Mouse (Mus musculus) heart, embryonic 11.5 days (tissue): ENCODE measurements around the gene Bcorl1. TPM values are rescaled to one million over a fixed set of nuclear protein-coding genes. Genes with fewer than 3 reads are reported as not detected.

Experiments used
- ATAC-seq: fragments of 200-750 bp; cut with Nextera tagmentation; replicated peaks from 2 replicates; pipeline ENCODE4 v1.8.0; 2017; ENCODE audit warnings: moderate library complexity; ENCODE audit not compliant: insufficient number of reproducible peaks, low FRiP score, low TSS enrichment
- H3K27ac ChIP-seq: fragments of 300-500 bp; sonication (generic); 2 replicates; pipeline ENCODE4 v1.5.1; 2014; ENCODE audit warnings: mild to moderate bottlenecking, low read depth, low read length
- H3K27me3 ChIP-seq: fragments of 300-500 bp; sonication (generic); 2 replicates; pipeline ENCODE4 v1.6.1; 2014; ENCODE audit warnings: mild to moderate bottlenecking, low read length, mixed read lengths; ENCODE audit not compliant: control insufficient read depth, insufficient read depth
- H3K36me3 ChIP-seq: fragments of 300-500 bp; sonication (generic); 2 replicates; pipeline ENCODE4 v1.6.1; 2014; ENCODE audit warnings: mild to moderate bottlenecking, low read length, moderate library complexity, mixed read lengths; ENCODE audit not compliant: control insufficient read depth, insufficient read depth
- H3K4me1 ChIP-seq: fragments of 300-500 bp; sonication (generic); 2 replicates; pipeline ENCODE4 v1.6.1; 2014; ENCODE audit warnings: low read length; ENCODE audit not compliant: control insufficient read depth, insufficient read depth
- H3K4me2 ChIP-seq: fragments of 300-500 bp; sonication (generic); 2 replicates; pipeline ENCODE4 v1.6.1; 2014; ENCODE audit warnings: mild to moderate bottlenecking, moderate library complexity
- H3K4me3 ChIP-seq: fragments of 300-500 bp; sonication (generic); 2 replicates; pipeline ENCODE4 v1.5.1; 2014; ENCODE audit warnings: low read depth, low read length
- H3K9ac ChIP-seq: fragments of 300-500 bp; sonication (generic); 2 replicates; pipeline ENCODE4 v1.6.1; 2014; ENCODE audit warnings: mild to moderate bottlenecking, low read depth, low read length, moderate library complexity
- H3K9me3 ChIP-seq: fragments of 300-500 bp; sonication (generic); replicated peaks from 2 replicates; pipeline ENCODE4 v1.6.1; 2016; ENCODE audit warnings: low read length; ENCODE audit not compliant: control insufficient read depth
- WGBS: fragments of 180-500 bp; shearing (Covaris S2); extraction: QIAGEN DNeasy Blood & Tissue Kit; methylation state at CpG from one replicate; pipeline ENCODE4 v1.1.7; 2014; ENCODE audit not compliant: insufficient replicate concordance; 5-methylcytosine and 5-hydroxymethylcytosine counted together
- polyA plus RNA-seq: library from polyadenylated mRNA; unstranded; fragments of >200 nt; fragmentation: Nextera tagmentation; extraction: Ambion mirVana; gene quantifications from 2 replicates; pipeline ENCODE4 v1.2.1, GENCODE M21; 2014

The Bcorl1 gene
- polyA plus RNA-seq, 1 experiment from 2014 or later, result 6.6 TPM

GRCm38 (mm10) chrX:48410388-48410776 lies 69.2 kb downstream of the Bcorl1 start:
- no peaks in the 10 kb centered on the region for H3K4me1 ChIP-seq
- H3K4me3 ChIP-seq, result 0 out of 2 replicates have a peak overlapping the region, but pooled peaks have one; percentile 42
- no peak overlapping the region for H3K27ac ChIP-seq
- H3K9ac ChIP-seq, result no peak overlapping the region
- 16% methylated on average over 7 of the region's 7 CpGs for WGBS
- peak overlapping the region; percentile 59 for H3K4me2 ChIP-seq
- H3K36me3 ChIP-seq, result 0 out of 2 replicates have a peak, but pooled peaks cover 2% of the 10 kb centered on the region
- no peak for ATAC-seq
- no peaks in the 10 kb centered on the region for H3K27me3 ChIP-seq
- no peaks in the 10 kb centered on the region for H3K9me3 ChIP-seq

- H3K4me3 ChIP-seq, result no peak overlapping the region
- no peak overlapping the region for H3K27ac ChIP-seq
- H3K4me2 ChIP-seq, result no peak overlapping the region
- no peaks in the 10 kb centered on the region for H3K9me3 ChIP-seq
- H3K27me3 ChIP-seq, result no peaks in the 10 kb centered on the region
- H3K9ac ChIP-seq, result no peak overlapping the region
- 76% methylated on average over 6 of the region's 6 CpGs for WGBS
- H3K4me1 ChIP-seq, result no peaks in the 10 kb centered on the region
- no peak for ATAC-seq
- H3K36me3 ChIP-seq, result 0 out of 2 replicates have a peak, but pooled peaks cover 2% of the 10 kb centered on the region
These were observed 71.5 kb downstream of the Bcorl1 start for GRCm38 (mm10) chrX:48412629-48413028.

GRCm38 (mm10) chrX:48414291-48414690 lies 73.1 kb downstream of the Bcorl1 start:
- Histone ChIP-seq H3K4me2 (no peak overlapping the region), H3K27me3 (no peaks in the 10 kb centered on the region), H3K27ac (no peak overlapping the region), H3K36me3 (0 out of 2 replicates have a peak, but pooled peaks cover 4% of the 10 kb centered on the region), H3K4me3 (no peak overlapping the region), H3K9ac (no peak overlapping the region), H3K9me3 (no peaks in the 10 kb centered on the region), H3K4me1 (no peaks in the 10 kb centered on the region)
- WGBS, result 82% methylated on average over 5 of the region's 5 CpGs
- ATAC-seq, result no peak

GRCm38 (mm10) chrX:48418417-48418816 lies 77.3 kb downstream of the Bcorl1 start:
- Histone ChIP-seq H3K9ac (no peak overlapping the region), H3K27ac (no peak overlapping the region), H3K9me3 (no peaks in the 10 kb centered on the region), H3K36me3 (0 out of 2 replicates have a peak, but pooled peaks cover 4% of the 10 kb centered on the region), H3K4me1 (no peaks in the 10 kb centered on the region), H3K27me3 (no peaks in the 10 kb centered on the region), H3K4me3 (no peak overlapping the region), H3K4me2 (no peak overlapping the region)
- WGBS, result 69% methylated on average over 2 of the region's 2 CpGs
- no peak for ATAC-seq

- peaks cover 3% of the 10 kb centered on the region; the same call in 1 of the 2 replicates for H3K4me1 ChIP-seq
- H3K27me3 ChIP-seq, result no peaks in the 10 kb centered on the region
- no peaks in the 10 kb centered on the region for H3K9me3 ChIP-seq
- WGBS, result 36% methylated on average over 4 of the region's 4 CpGs
- 0 out of 2 replicates have a peak, but pooled peaks cover 2% of the 10 kb centered on the region for H3K36me3 ChIP-seq
- H3K27ac ChIP-seq, result no peak overlapping the region
- no peak overlapping the region for H3K4me2 ChIP-seq
- no peak for ATAC-seq
- H3K4me3 ChIP-seq, result no peak overlapping the region
- H3K9ac ChIP-seq, result no peak overlapping the region
These were observed 81.8 kb downstream of the Bcorl1 start for GRCm38 (mm10) chrX:48422986-48423385.

- H3K4me3 ChIP-seq, result no peak overlapping the region
- 55% methylated on average over 1 of the region's 1 CpGs for WGBS
These were observed 82.5 kb downstream of the Bcorl1 start for GRCm38 (mm10) chrX:48423671-48424070.

GRCm38 (mm10) chrX:48424583-48424982 lies 83.4 kb downstream of the Bcorl1 start:
- 31% methylated on average over 3 of the region's 3 CpGs for WGBS
- peak overlapping the region; percentile 25 for H3K4me2 ChIP-seq
- no peak for ATAC-seq

More at GRCm38 (mm10) chrX:48423671-48424070, 82.5 kb downstream of the Bcorl1 start:
- no peak overlapping the region for H3K4me2 ChIP-seq
- no peak overlapping the region for H3K9ac ChIP-seq
- 0 out of 2 replicates have a peak, but pooled peaks cover 2% of the 10 kb centered on the region for H3K36me3 ChIP-seq
- no peak for ATAC-seq
- H3K27ac ChIP-seq, result no peak overlapping the region
- peaks cover 4% of the 10 kb centered on the region; the same call in 1 of the 2 replicates for H3K4me1 ChIP-seq
- H3K27me3 ChIP-seq, result no peaks in the 10 kb centered on the region
- no peaks in the 10 kb centered on the region for H3K9me3 ChIP-seq

GRCm38 (mm10) chrX:48425280-48425679 lies 84.1 kb downstream of the Bcorl1 start:
- Histone ChIP-seq H3K27ac (no peak overlapping the region), H3K9ac (no peak overlapping the region), H3K27me3 (no peaks in the 10 kb centered on the region), H3K9me3 (no peaks in the 10 kb centered on the region), H3K36me3 (no peaks in the 10 kb centered on the region), H3K4me1 (peaks cover 4% of the 10 kb centered on the region; the same call in 1 of the 2 replicates), H3K4me3 (no peak overlapping the region), H3K4me2 (peak overlapping the region; percentile 25; the same call in 1 of the 2 replicates)
- ATAC-seq, result no peak
- 54% methylated on average over 7 of the region's 7 CpGs for WGBS

More at GRCm38 (mm10) chrX:48424583-48424982, 83.4 kb downstream of the Bcorl1 start:
- no peak overlapping the region for H3K4me3 ChIP-seq
- no peaks in the 10 kb centered on the region for H3K36me3 ChIP-seq
- H3K9ac ChIP-seq, result no peak overlapping the region
- no peak overlapping the region for H3K27ac ChIP-seq
- no peaks in the 10 kb centered on the region for H3K9me3 ChIP-seq
- no peaks in the 10 kb centered on the region for H3K27me3 ChIP-seq
- H3K4me1 ChIP-seq, result peaks cover 4% of the 10 kb centered on the region; the same call in 1 of the 2 replicates

GRCm38 (mm10) chrX:48428241-48428640 lies 87.1 kb downstream of the Bcorl1 start:
- Histone ChIP-seq H3K4me3 (no peak overlapping the region), H3K9ac (no peak overlapping the region), H3K4me1 (peaks cover 7% of the 10 kb centered on the region; the same call in 1 of the 2 replicates), H3K4me2 (no peak overlapping the region), H3K27ac (no peak overlapping the region), H3K27me3 (no peaks in the 10 kb centered on the region), H3K36me3 (no peaks in the 10 kb centered on the region), H3K9me3 (no peaks in the 10 kb centered on the region)
- no peak for ATAC-seq
- 56% methylated on average over 6 of the region's 6 CpGs for WGBS
